Mouse (Mus musculus) kidney, adult 2 months (tissue): ENCODE results near the gene 1700011L22Rik. TPM values are rescaled to one million over a fixed set of nuclear protein-coding genes. Genes with fewer than 3 reads are reported as not detected.

Experiments used
- DNase-seq: peaks from one replicate; pipeline ENCODE4 v3.0.0; 2021
- H3K27ac ChIP-seq: fragments of 200-500 bp; 2 replicates; pipeline ENCODE4 v1.5.1; 2012; ENCODE audit warnings: low read depth, low read length, control low read depth, inconsistent platforms; ENCODE audit not compliant: insufficient read depth
- H3K27me3 ChIP-seq: fragments of 200-500 bp; replicated peaks from 2 replicates; pipeline ENCODE4 v1.6.1; 2012; ENCODE audit warnings: mild to moderate bottlenecking, moderate library complexity, low read length, inconsistent platforms; ENCODE audit not compliant: control insufficient read depth, insufficient read depth
- H3K36me3 ChIP-seq: fragments of 200-500 bp; 2 replicates; pipeline ENCODE4 v1.6.1; 2012; ENCODE audit warnings: mild to moderate bottlenecking, moderate library complexity, low read length, inconsistent platforms; ENCODE audit not compliant: control insufficient read depth, insufficient read depth
- H3K4me1 ChIP-seq: fragments of 200-500 bp; 2 replicates; pipeline ENCODE4 v1.6.1; 2011; ENCODE audit warnings: low read length; ENCODE audit not compliant: control insufficient read depth, insufficient read depth
- H3K4me3 ChIP-seq: fragments of 200-500 bp; 2 replicates; pipeline ENCODE4 v1.5.1; 2011; ENCODE audit warnings: mild to moderate bottlenecking, low read depth, low read length, control low read depth; ENCODE audit not compliant: insufficient read depth
- CTCF ChIP-seq: fragments of 200-500 bp; conservative IDR thresholded peaks from 2 replicates; pipeline ENCODE4 v1.5.1; 2011; ENCODE audit warnings: low read depth, mild to moderate bottlenecking, control low read depth, low read length, moderate library complexity, mixed read lengths; ENCODE audit not compliant: insufficient read depth, insufficient read length
- POLR2A ChIP-seq: fragments of 200-500 bp; IDR thresholded peaks from one replicate; pipeline ENCODE4 v1.6.1; 2011; ENCODE audit warnings: low read depth, low read length, control low read depth
- whole genome bisulfite sequencing: fragments of 180-500 bp; shearing (Covaris S2); methylation state at CpG from one replicate; pipeline ENCODE4 v1.1.7; 2018; 5-methylcytosine and 5-hydroxymethylcytosine counted together
- polyA plus RNA-seq: library from polyadenylated mRNA; depleted of rRNA; stranded (reverse); fragments of >200 nt; gene quantifications from 2 replicates; pipeline ENCODE4 v1.2.3, GENCODE M21; 2012; rRNA removed

The 1700011L22Rik gene
- polyA plus RNA-seq, 1 experiment, result not detected

GRCm38 (mm10) chr8:79175991-79176390, 72.4 kb downstream of the 1700011L22Rik start:
- Histone ChIP-seq H3K27me3 (no peaks in the 10 kb centered on the region), H3K36me3 (no peaks in the 10 kb centered on the region), H3K4me3 (no peak overlapping the region), H3K27ac (no peak overlapping the region), H3K4me1 (no peaks in the 10 kb centered on the region)
- 66% methylated on average over 4 of the region's 4 CpGs for WGBS
- no peak for DNase-seq
- TF ChIP-seq POLR2A, result no peak
- TF ChIP-seq CTCF, result no peak

- Histone ChIP-seq H3K27ac (no peak overlapping the region), H3K36me3 (no peaks in the 10 kb centered on the region), H3K27me3 (no peaks in the 10 kb centered on the region), H3K4me1 (no peaks in the 10 kb centered on the region), H3K4me3 (no peak overlapping the region)
- no peak for TF ChIP-seq CTCF
- TF ChIP-seq POLR2A, result no peak
- DNase-seq, result no peak
- WGBS, result 60% methylated on average over 4 of the region's 4 CpGs
Measured at GRCm38 (mm10) chr8:79173606-79174005, 74.8 kb downstream of the 1700011L22Rik start.

- WGBS, result 70% methylated on average over 3 of the region's 3 CpGs
- no peaks in the 10 kb centered on the region for H3K36me3 ChIP-seq
- no peak overlapping the region for H3K4me3 ChIP-seq
- H3K4me1 ChIP-seq, result peaks cover 11% of the 10 kb centered on the region
- DNase-seq, result no peak
- H3K27me3 ChIP-seq, result no peaks in the 10 kb centered on the region
- H3K27ac ChIP-seq, result no peak overlapping the region
- no peak for TF ChIP-seq CTCF
- TF ChIP-seq POLR2A, result no peak
Measured at GRCm38 (mm10) chr8:79165276-79165675, 83.1 kb downstream of the 1700011L22Rik start.

- no peak overlapping the region for H3K27ac ChIP-seq
- WGBS, result 10% methylated on average over 1 of the region's 1 CpGs
- TF ChIP-seq CTCF, result no peak
- no peak for TF ChIP-seq POLR2A
- H3K4me3 ChIP-seq, result no peak overlapping the region
- DNase-seq, result no peak
- peaks cover 15% of the 10 kb centered on the region for H3K4me1 ChIP-seq
- no peaks in the 10 kb centered on the region for H3K36me3 ChIP-seq
- H3K27me3 ChIP-seq, result no peaks in the 10 kb centered on the region
Measured at GRCm38 (mm10) chr8:79164336-79164735, 84.0 kb downstream of the 1700011L22Rik start.

GRCm38 (mm10) chr8:79162533-79163308, 85.6 kb downstream of the 1700011L22Rik start:
- WGBS, result 12% methylated on average over 10 of the region's 10 CpGs
- peak overlapping the region; percentile 84 for H3K27ac ChIP-seq
- H3K27me3 ChIP-seq, result no peaks in the 10 kb centered on the region
- no peak overlapping the region for H3K4me3 ChIP-seq
- DNase-seq, result peak; percentile 96
- no peak for TF ChIP-seq CTCF
- no peak for TF ChIP-seq POLR2A
- no peaks in the 10 kb centered on the region for H3K36me3 ChIP-seq
- peaks cover 15% of the 10 kb centered on the region for H3K4me1 ChIP-seq

GRCm38 (mm10) chr8:79161172-79161778, 87.1 kb downstream of the 1700011L22Rik start:
- TF ChIP-seq POLR2A, result no peak
- no peak for TF ChIP-seq CTCF
- Histone ChIP-seq H3K36me3 (no peaks in the 10 kb centered on the region), H3K27ac (no peak overlapping the region), H3K4me3 (no peak overlapping the region), H3K4me1 (peaks cover 15% of the 10 kb centered on the region), H3K27me3 (no peaks in the 10 kb centered on the region)
- DNase-seq, result peak; percentile 9
- 87% methylated on average over 4 of the region's 4 CpGs for WGBS

Other genes with a start within 250 kb of the 1700011L22Rik start
- gene Zfp827, start 220.1 kb downstream of the 1700011L22Rik start, polyA plus RNA-seq, result 9.6 and 11.4 TPM in 2 replicates
- gene Mmaa, start 46.4 kb upstream of the 1700011L22Rik start, polyA plus RNA-seq, result 12.0 and 16.8 TPM in 2 replicates
- 20.8 and 21.7 TPM in 2 replicates for gene Smad1, start 150.9 kb upstream of the 1700011L22Rik start, polyA plus RNA-seq